Mouse (Mus musculus): ENCODE data around the gene Frmpd1.
A peak's percentile ranks its signal among the peaks of the same experiment; 100 is the strongest.

The Frmpd1 gene

DNA sequence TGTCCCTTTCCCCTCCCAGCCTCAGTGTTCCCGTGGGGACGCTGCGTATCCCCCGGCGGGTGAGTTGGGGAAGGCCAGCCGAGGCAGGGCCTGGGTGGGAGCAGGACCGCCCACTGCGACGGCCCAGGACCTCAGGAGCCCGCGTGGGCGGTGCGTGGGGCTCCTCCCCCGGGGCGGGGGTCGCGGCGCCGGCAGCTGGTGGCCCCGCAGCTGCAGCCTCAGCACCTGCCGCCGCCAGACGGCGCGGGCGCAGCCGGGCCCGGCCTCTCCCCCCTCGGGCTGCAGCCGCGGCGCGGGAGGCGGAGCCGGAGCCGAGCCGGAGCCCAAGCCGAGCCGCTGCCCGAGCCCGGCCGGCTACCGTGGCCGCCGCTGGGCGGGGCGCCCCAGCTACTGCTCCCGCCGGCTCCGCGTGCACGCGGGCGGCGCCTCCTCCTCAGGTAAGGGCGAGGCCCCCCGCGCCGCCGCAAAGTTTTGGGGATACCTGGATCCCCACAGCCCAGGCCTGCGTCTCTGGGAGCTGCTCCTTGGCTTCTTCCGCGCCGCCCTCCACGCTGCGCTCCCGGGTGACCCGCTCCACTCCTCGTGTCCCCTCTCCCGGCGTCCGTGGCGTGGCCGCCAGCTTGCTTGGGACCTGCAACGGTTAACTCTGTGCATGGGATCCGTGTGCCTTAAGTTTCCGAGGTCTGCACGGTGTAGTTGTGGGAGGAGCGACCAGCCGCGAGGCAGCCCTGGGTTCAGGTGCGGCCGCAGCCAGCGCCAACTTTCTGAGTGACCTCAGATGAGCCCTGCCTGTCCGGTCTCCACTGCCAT is at the start of gene Frmpd1:
Gene Frmpd1, plus strand, starts transcription at position 355 of the 810 bp plus-strand sequence.
- Histone ChIP-seq H3K27me3 (ENCODE audit: insufficient read depth, low read length) (peaks cover 71% of the 10 kb centered on the region), H3K9me3 (ENCODE audit: low read length) (no peaks in the 10 kb centered on the region), H3K4me3 (replicated peaks; ENCODE audit: low read length) (peak within 1 kb of the TSS; percentile 85), H3K36me3 (ENCODE audit: insufficient read depth, low read length) (no peaks in the 10 kb centered on the region), H3K4me1 (replicated peaks; ENCODE audit: low read depth, low read length) (peaks cover 15% of the 10 kb centered on the region)
- TF ChIP-seq POU5F1 (IDR thresholded peaks at IDR 0.05; ENCODE audit: borderline replicate concordance, low read length) (no peak), CTCF (conservative IDR thresholded peaks at IDR 0.05; ENCODE audit: low read length) (no peak), NANOG (IDR thresholded peaks at IDR 0.05; ENCODE audit: borderline replicate concordance, low read length) (no peak)

DNA sequence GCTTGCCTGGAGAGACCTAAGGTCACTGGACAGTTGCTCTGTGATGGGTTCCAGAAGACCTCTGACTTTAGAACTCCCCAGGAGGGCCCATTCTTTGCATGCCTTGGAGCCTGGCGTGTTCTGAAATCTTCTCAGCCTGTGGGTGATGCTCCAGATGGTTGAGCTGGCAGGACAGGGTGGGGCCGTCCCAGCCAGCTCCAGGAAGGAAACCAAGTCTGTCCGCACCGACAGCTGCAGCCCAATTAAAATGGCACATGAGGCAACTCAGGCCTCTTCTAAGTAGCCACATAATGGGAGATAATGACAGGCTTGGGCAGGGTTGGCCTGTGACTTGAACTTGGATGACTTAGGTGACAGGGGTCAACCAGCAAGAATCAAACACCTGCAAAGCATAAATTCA is 47.0 kb upstream of the Frmpd1 start:
- TF ChIP-seq NANOG (IDR thresholded peaks at IDR 0.05; ENCODE audit: borderline replicate concordance, low read length) (no peak), CTCF (conservative IDR thresholded peaks at IDR 0.05; ENCODE audit: low read length) (no peak), POU5F1 (IDR thresholded peaks at IDR 0.05; ENCODE audit: borderline replicate concordance, low read length) (no peak)
- Histone ChIP-seq H3K27me3 (ENCODE audit: insufficient read depth, low read length) (0 out of 2 replicates have a peak, but pooled peaks cover 5% of the 10 kb centered on the region), H3K4me3 (replicated peaks; ENCODE audit: low read length) (no peak overlapping the region), H3K36me3 (ENCODE audit: insufficient read depth, low read length) (no peaks in the 10 kb centered on the region), H3K4me1 (replicated peaks; ENCODE audit: low read depth, low read length) (no peaks in the 10 kb centered on the region), H3K9me3 (ENCODE audit: low read length) (no peaks in the 10 kb centered on the region)

DNA sequence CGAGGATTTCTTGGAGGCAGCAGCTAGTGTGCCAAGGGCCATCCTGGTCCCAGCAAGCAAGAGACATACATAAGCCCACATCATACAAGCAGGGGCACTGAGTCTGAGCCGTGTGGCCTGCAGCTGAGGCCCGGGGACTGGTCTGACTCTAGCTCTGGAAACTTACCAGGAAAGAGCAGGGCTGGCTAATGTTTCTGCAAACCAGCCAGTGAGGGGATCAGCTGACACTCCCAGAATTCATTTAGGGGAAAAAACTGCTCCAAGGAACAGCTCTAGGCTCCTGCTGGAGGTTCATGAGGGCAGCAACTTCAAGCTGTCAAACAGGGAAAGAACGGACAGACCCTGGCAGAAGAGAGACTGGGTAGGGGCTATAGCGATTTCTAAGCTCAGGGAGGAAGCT is 42.8 kb upstream of the Frmpd1 start:
- H3K4me3 ChIP-seq (replicated peaks; ENCODE audit: low read length) = no peak overlapping the region
- H3K4me1 ChIP-seq (replicated peaks; ENCODE audit: low read depth, low read length) = no peaks in the 10 kb centered on the region
- no peaks in the 10 kb centered on the region for H3K9me3 ChIP-seq (ENCODE audit: low read length)
- TF ChIP-seq NANOG (IDR thresholded peaks at IDR 0.05; ENCODE audit: borderline replicate concordance, low read length) = no peak
- TF ChIP-seq POU5F1 (IDR thresholded peaks at IDR 0.05; ENCODE audit: borderline replicate concordance, low read length) = no peak
- TF ChIP-seq CTCF (conservative IDR thresholded peaks at IDR 0.05; ENCODE audit: low read length) = no peak
- 0 out of 2 replicates have a peak, but pooled peaks cover 11% of the 10 kb centered on the region for H3K27me3 ChIP-seq (ENCODE audit: insufficient read depth, low read length)
- no peaks in the 10 kb centered on the region for H3K36me3 ChIP-seq (ENCODE audit: insufficient read depth, low read length)

DNA sequence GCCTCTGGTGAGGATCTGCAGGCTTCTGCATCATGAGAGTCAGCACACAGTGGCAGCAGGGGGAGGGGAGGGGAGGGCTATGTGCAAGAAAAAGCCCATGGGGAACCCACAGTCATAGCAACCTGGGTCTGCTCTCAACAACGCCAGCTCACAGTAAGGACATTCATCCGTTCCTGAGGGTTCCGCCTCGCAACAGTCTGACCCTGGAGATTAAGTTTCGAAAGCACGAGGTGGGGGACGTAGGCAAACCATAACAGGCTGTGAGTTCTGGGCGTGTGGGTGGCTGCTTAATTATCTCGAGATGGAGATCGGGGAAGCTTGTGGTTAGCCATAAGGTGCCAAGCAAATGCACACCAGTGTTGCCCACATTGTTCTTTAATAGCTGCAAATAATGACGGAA is 42.3 kb upstream of the Frmpd1 start:
- TF ChIP-seq POU5F1 (IDR thresholded peaks at IDR 0.05; ENCODE audit: borderline replicate concordance, low read length) (no peak), CTCF (conservative IDR thresholded peaks at IDR 0.05; ENCODE audit: low read length) (no peak), NANOG (IDR thresholded peaks at IDR 0.05; ENCODE audit: borderline replicate concordance, low read length) (no peak)
- Histone ChIP-seq H3K27me3 (ENCODE audit: insufficient read depth, low read length) (0 out of 2 replicates have a peak, but pooled peaks cover 11% of the 10 kb centered on the region), H3K4me3 (replicated peaks; ENCODE audit: low read length) (no peak overlapping the region), H3K9me3 (ENCODE audit: low read length) (no peaks in the 10 kb centered on the region), H3K4me1 (replicated peaks; ENCODE audit: low read depth, low read length) (no peaks in the 10 kb centered on the region), H3K36me3 (ENCODE audit: insufficient read depth, low read length) (no peaks in the 10 kb centered on the region)

GRCm38 (mm10) chr4:45143005-45143404 is 41.7 kb upstream of the Frmpd1 start:
- no peaks in the 10 kb centered on the region for H3K9me3 ChIP-seq (ENCODE audit: low read length)
- H3K4me1 ChIP-seq (replicated peaks; ENCODE audit: low read depth, low read length) = no peaks in the 10 kb centered on the region
- H3K4me3 ChIP-seq (replicated peaks; ENCODE audit: low read length) = no peak overlapping the region
- H3K36me3 ChIP-seq (ENCODE audit: insufficient read depth, low read length) = no peaks in the 10 kb centered on the region
- H3K27me3 ChIP-seq (ENCODE audit: insufficient read depth, low read length) = 0 out of 2 replicates have a peak, but pooled peaks cover 11% of the 10 kb centered on the region
- TF ChIP-seq CTCF (conservative IDR thresholded peaks at IDR 0.05; ENCODE audit: low read length) (no peak), POU5F1 (IDR thresholded peaks at IDR 0.05; ENCODE audit: borderline replicate concordance, low read length) (no peak), NANOG (IDR thresholded peaks at IDR 0.05; ENCODE audit: borderline replicate concordance, low read length) (no peak)

DNA sequence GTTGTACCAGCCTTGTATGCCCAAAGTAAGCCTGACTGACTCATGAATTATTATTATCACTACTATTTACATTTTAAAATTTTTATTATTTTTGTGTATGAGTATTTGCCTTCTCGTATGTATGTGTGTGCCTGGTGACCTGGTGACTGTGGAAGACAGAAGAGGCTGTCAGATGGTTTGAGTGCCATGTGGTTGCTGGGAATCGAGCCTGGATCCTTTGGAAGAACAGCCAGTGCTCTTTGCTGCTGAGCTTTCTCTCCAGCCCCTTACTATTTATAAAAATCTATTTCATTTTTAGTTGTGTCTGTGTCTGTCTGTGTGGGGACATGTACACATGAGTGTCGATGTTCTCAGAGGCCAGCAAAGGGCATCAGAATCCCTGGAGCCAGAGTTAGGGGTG is 28.2 kb upstream of the Frmpd1 start:
- H3K9me3 ChIP-seq (ENCODE audit: low read length) = no peaks in the 10 kb centered on the region
- no peaks in the 10 kb centered on the region for H3K36me3 ChIP-seq (ENCODE audit: insufficient read depth, low read length)
- no peaks in the 10 kb centered on the region for H3K4me1 ChIP-seq (replicated peaks; ENCODE audit: low read depth, low read length)
- no peak overlapping the region for H3K4me3 ChIP-seq (replicated peaks; ENCODE audit: low read length)
- TF ChIP-seq NANOG (IDR thresholded peaks at IDR 0.05; ENCODE audit: borderline replicate concordance, low read length) (no peak), POU5F1 (IDR thresholded peaks at IDR 0.05; ENCODE audit: borderline replicate concordance, low read length) (no peak), CTCF (conservative IDR thresholded peaks at IDR 0.05; ENCODE audit: low read length) (no peak)
- H3K27me3 ChIP-seq (ENCODE audit: insufficient read depth, low read length) = no peaks in the 10 kb centered on the region

DNA sequence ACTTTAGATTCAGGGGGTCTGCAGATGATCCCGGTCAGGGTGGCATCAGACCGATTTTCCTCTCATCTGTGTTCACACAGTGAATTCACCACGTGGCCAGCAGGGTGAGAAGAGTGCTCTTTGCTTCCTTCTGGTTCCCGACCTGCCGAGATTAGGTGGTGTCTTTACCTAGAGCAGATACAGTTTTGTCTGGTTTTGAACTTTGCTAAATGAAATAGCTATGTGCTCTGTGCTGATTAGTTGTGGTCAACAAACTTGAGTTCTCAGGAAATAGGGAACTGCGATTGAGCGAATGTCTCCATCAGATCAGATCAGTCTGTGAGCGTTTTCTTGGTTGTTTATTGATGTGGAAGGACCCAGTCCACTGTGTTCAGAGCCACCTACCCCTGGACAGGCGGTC is 26.1 kb upstream of the Frmpd1 start:
- Histone ChIP-seq H3K36me3 (ENCODE audit: insufficient read depth, low read length) (no peaks in the 10 kb centered on the region), H3K4me1 (replicated peaks; ENCODE audit: low read depth, low read length) (no peaks in the 10 kb centered on the region), H3K4me3 (replicated peaks; ENCODE audit: low read length) (no peak overlapping the region), H3K27me3 (ENCODE audit: insufficient read depth, low read length) (no peaks in the 10 kb centered on the region), H3K9me3 (ENCODE audit: low read length) (no peaks in the 10 kb centered on the region)
- no peak for TF ChIP-seq NANOG (IDR thresholded peaks at IDR 0.05; ENCODE audit: borderline replicate concordance, low read length)
- no peak for TF ChIP-seq CTCF (conservative IDR thresholded peaks at IDR 0.05; ENCODE audit: low read length)
- TF ChIP-seq POU5F1 (IDR thresholded peaks at IDR 0.05; ENCODE audit: borderline replicate concordance, low read length) = no peak

GRCm38 (mm10) chr4:45160773-45161172 is 23.9 kb upstream of the Frmpd1 start:
- Histone ChIP-seq H3K9me3 (ENCODE audit: low read length) (no peaks in the 10 kb centered on the region), H3K4me3 (replicated peaks; ENCODE audit: low read length) (no peak overlapping the region), H3K27me3 (ENCODE audit: insufficient read depth, low read length) (no peaks in the 10 kb centered on the region), H3K4me1 (replicated peaks; ENCODE audit: low read depth, low read length) (no peaks in the 10 kb centered on the region), H3K36me3 (ENCODE audit: insufficient read depth, low read length) (no peaks in the 10 kb centered on the region)
- TF ChIP-seq CTCF (conservative IDR thresholded peaks at IDR 0.05; ENCODE audit: low read length) (no peak), NANOG (IDR thresholded peaks at IDR 0.05; ENCODE audit: borderline replicate concordance, low read length) (no peak), POU5F1 (IDR thresholded peaks at IDR 0.05; ENCODE audit: borderline replicate concordance, low read length) (no peak)

All from E14TG2a.4 (cell line).